ENCODE assay signal across 10 mouse cellular contexts in the genomic region with DNA sequence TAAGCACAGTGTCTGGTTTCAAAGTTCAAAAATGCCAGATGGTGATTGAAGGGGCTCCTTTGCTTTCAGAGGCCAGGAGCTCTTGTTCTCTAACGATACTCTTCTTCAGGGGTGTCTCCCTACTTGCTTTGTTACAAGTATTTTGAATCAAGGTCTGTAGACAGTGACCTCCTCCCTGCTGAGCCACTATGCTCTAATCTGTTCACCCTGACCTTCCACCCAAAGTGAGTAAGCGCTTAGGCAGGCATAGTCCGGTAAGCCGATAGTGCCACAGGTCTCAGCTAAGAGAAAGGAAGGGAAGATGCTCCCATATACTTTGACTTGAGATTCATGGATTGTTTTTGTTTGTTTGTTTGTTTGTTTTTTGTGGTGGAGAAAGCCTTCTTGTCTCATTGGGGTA.
A peak's percentile ranks its signal among the peaks of the same experiment; 100 is the strongest.
DNase-seq lines count a peak whose midpoint lies in the region; ATAC-seq and TF ChIP-seq lines count a peak whose summit lies in the region.
"Had no signal": no experiment of that assay in that cellular context is flagged by ENCODE, and none has a peak within 500 bp of the region (broad histone marks: within the 10 kb centered on the region; RNA-seq: fewer than 3 reads in every experiment).

No protein-coding gene starts in this region.

- H3K36me3 ChIP-seq in heart, embryonic 13.5 days: peaks cover 11% of the 10 kb centered on the region
- H3K36me3 ChIP-seq in small intestine, adult 2 months (ENCODE audit: control insufficient read depth, insufficient read depth, low read length): no peaks in the 10 kb centered on the region
- H3K36me3 ChIP-seq in forebrain, embryonic 11.5 days (ENCODE audit: control insufficient read depth, insufficient read depth, low read length): no peaks in the 10 kb centered on the region
- H3K36me3 ChIP-seq in forebrain, embryonic 13.5 days (ENCODE audit: poor library complexity, severe bottlenecking): no peaks in the 10 kb centered on the region
- H3K36me3 ChIP-seq: neural tube, embryonic 15.5 days had no signal

- 25% methylated on average over 4 of the region's 4 CpGs for WGBS in heart, embryonic 13.5 days
- WGBS in small intestine, adult 2 months: 75% methylated on average over 4 of the region's 4 CpGs
- WGBS in forebrain, embryonic 11.5 days: 45% methylated on average over 4 of the region's 4 CpGs
- 57% methylated on average over 4 of the region's 4 CpGs for WGBS in forebrain, embryonic 13.5 days

- peak overlapping the region; percentile 50 for H3K4me2 ChIP-seq in heart, embryonic 13.5 days
- no peak overlapping the region for H3K4me2 ChIP-seq in forebrain, embryonic 11.5 days (ENCODE audit: low read depth, low read length, severe bottlenecking)
- no peak overlapping the region for H3K4me2 ChIP-seq in forebrain, embryonic 13.5 days
- H3K4me2 ChIP-seq: neural tube, embryonic 15.5 days had no signal

- H3K9ac ChIP-seq in heart, embryonic 13.5 days: peak overlapping the region; percentile 55; the same call in 1 of the 2 replicates
- H3K9ac ChIP-seq in forebrain, embryonic 11.5 days (ENCODE audit: low read length): no peak overlapping the region
- no peak overlapping the region for H3K9ac ChIP-seq in forebrain, embryonic 13.5 days
- H3K9ac ChIP-seq: neural tube, embryonic 15.5 days had no signal

- ATAC-seq in heart, embryonic 13.5 days (ENCODE audit: extremely low read depth, insufficient number of reproducible peaks, low FRiP score, low TSS enrichment): no peak
- ATAC-seq in forebrain, embryonic 11.5 days (replicated peaks; ENCODE audit: low FRiP score): no peak
- ATAC-seq in forebrain, embryonic 13.5 days: no peak

- H3K9me3 ChIP-seq in heart, embryonic 13.5 days: no peaks in the 10 kb centered on the region
- no peaks in the 10 kb centered on the region for H3K9me3 ChIP-seq in forebrain, embryonic 11.5 days (ENCODE audit: control insufficient read depth, low read length)
- no peaks in the 10 kb centered on the region for H3K9me3 ChIP-seq in forebrain, embryonic 13.5 days (replicated peaks)
- H3K9me3 ChIP-seq: neural tube, embryonic 15.5 days had no signal

- no peak for TF ChIP-seq CTCF in small intestine, adult 2 months (IDR thresholded peaks at IDR 0.05; ENCODE audit: extremely low read depth, insufficient read length, insufficient replicate concordance, low read depth, low read length)

- peaks cover 64% of the 10 kb centered on the region for H3K4me1 ChIP-seq in heart, embryonic 13.5 days
- no peaks in the 10 kb centered on the region for H3K4me1 ChIP-seq in small intestine, adult 2 months (ENCODE audit: control insufficient read depth, insufficient read depth, insufficient read length, low read length)
- 0 out of 2 replicates have a peak, but pooled peaks cover 1% of the 10 kb centered on the region for H3K4me1 ChIP-seq in forebrain, embryonic 11.5 days (replicated peaks; ENCODE audit: control insufficient read depth, insufficient read depth, low read length)
- H3K4me1 ChIP-seq in forebrain, embryonic 13.5 days: peaks cover 15% of the 10 kb centered on the region; the same call in 1 of the 2 replicates
- H3K4me1 ChIP-seq: neural tube, embryonic 15.5 days had no signal

- peak overlapping the region; percentile 88 for H3K27ac ChIP-seq in heart, embryonic 13.5 days (replicated peaks)
- peak overlapping the region; percentile 58 for H3K27ac ChIP-seq in small intestine, adult 2 months (ENCODE audit: insufficient read depth, low read depth, low read length)
- H3K27ac ChIP-seq in forebrain, embryonic 11.5 days (ENCODE audit: low read depth, low read length): no peak overlapping the region
- no peak overlapping the region for H3K27ac ChIP-seq in forebrain, embryonic 13.5 days
- H3K27ac ChIP-seq: neural tube, embryonic 15.5 days had no signal

- no peak overlapping the region for H3K4me3 ChIP-seq in heart, embryonic 13.5 days
- no peak overlapping the region for H3K4me3 ChIP-seq in small intestine, adult 2 months (ENCODE audit: low read depth, low read length)
- no peak overlapping the region for H3K4me3 ChIP-seq in forebrain, embryonic 11.5 days (ENCODE audit: low read depth, low read length)
- H3K4me3 ChIP-seq in forebrain, embryonic 13.5 days: no peak overlapping the region
- H3K4me3 ChIP-seq: neural tube, embryonic 15.5 days had no signal

- no peaks in the 10 kb centered on the region for H3K27me3 ChIP-seq in heart, embryonic 13.5 days (replicated peaks)
- no peaks in the 10 kb centered on the region for H3K27me3 ChIP-seq in small intestine, adult 2 months (ENCODE audit: control insufficient read depth, insufficient read depth, low read length)
- H3K27me3 ChIP-seq in forebrain, embryonic 11.5 days (ENCODE audit: control insufficient read depth, insufficient read depth, low read length): peaks cover 2% of the 10 kb centered on the region; the same call in 1 of the 2 replicates
- no peaks in the 10 kb centered on the region for H3K27me3 ChIP-seq in forebrain, embryonic 13.5 days
- H3K27me3 ChIP-seq: neural tube, embryonic 15.5 days had no signal

- no peak for TF ChIP-seq POLR2A in small intestine, adult 2 months (IDR thresholded peaks at IDR 0.05; ENCODE audit: low read depth, low read length)

- DNase-seq in adrenal gland, adult 2 months: peak; percentile 83
- DNase-seq in adrenal gland, postnatal 4 days (ENCODE audit: low spot score in 2 of 2): no peak
- peak; percentile 72 for DNase-seq in retina, adult 2 months (ENCODE audit: low read depth, low spot score)
- no peak for DNase-seq in retina, embryonic 14.5 days (ENCODE audit: low spot score)
- no peak for DNase-seq in forebrain, embryonic 11.5 days (ENCODE audit: low spot score)
- DNase-seq: cerebellum, adult 18-20 months had no signal

Comparison
In these comparisons a context has a peak if more than half of its experiments do, and no peak if none do; other contexts are left out.
1. DNase-seq: peak in adrenal gland, adult 2 months (single experiment) and retina, adult 2 months (single experiment); none in adrenal gland, postnatal 4 days (0 of 2), retina, embryonic 14.5 days (single experiment) and forebrain, embryonic 11.5 days (single experiment).
2. H3K27ac ChIP-seq: peak in heart, embryonic 13.5 days (single experiment) and small intestine, adult 2 months (single experiment); none in forebrain, embryonic 11.5 days (single experiment) and forebrain, embryonic 13.5 days (single experiment).